Mouse (Mus musculus) lung, postnatal 0 days (tissue): Measurements from ENCODE around the gene Mrpl17.

Experiments used
- CTCF ChIP-seq: IDR thresholded peaks from 2 replicates; pipeline ENCODE4 v1.5.1; 2016; ENCODE audit warnings: antibody characterized with exemption, mild to moderate bottlenecking
- EP300 ChIP-seq: IDR thresholded peaks from 2 replicates; pipeline ENCODE4 v1.6.1; 2016; ENCODE audit warnings: antibody characterized with exemption, mild to moderate bottlenecking, control low read depth

- TF ChIP-seq CTCF (no peak), EP300 (no peak)
Observed at GRCm38 (mm10) chr7:105787285-105788140, 23.4 kb downstream of the Mrpl17 start, which contains the start of gene Dchs1.
